Mouse (Mus musculus): ENCODE results near the gene Ranbp3. TPM values are rescaled to one million over a fixed set of nuclear protein-coding genes. Genes with fewer than 3 reads are reported as not detected.

Gene Ranbp3
- total and polyA plus RNA-seq, 3 experiments = 77.9 to 86.0 (median 79.5) TPM

DNA sequence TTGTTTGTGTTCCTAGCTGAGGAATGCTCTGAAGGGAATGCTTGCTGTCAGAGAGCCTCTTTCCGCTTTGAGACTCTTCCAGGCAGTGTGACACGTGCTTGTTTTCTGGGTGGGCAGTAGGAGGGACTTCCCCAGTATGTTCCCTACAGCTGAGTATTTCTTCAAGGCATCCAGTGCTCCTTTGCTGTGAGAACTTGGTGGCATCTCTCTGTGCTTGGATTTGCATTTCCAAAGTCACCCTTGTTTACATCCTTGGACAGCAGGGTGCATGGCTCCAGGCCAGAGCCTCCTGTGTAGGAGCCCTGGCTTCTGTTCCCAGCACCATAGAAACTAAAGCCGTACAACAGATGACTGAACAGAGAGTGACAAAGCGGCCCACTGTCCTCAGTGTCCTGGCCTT, 35.6 kb downstream of the Ranbp3 start:
- Histone ChIP-seq H3K4me2 (ENCODE audit: insufficient read depth, low read depth, poor library complexity, severe bottlenecking) (no peak overlapping the region), H3K79me2 (replicated peaks; ENCODE audit: control insufficient read depth, extremely low read depth, insufficient read depth, poor library complexity, severe bottlenecking) (no peaks in the 10 kb centered on the region), H3K27ac (ENCODE audit: insufficient read depth, low read depth) (peak overlapping the region; percentile 12; the same call in 1 of the 2 replicates), H3K4me1 (ENCODE audit: control insufficient read depth in 1 of 2, insufficient read depth in 2 of 2) (peaks cover 9 to 18% of the 10 kb centered on the region in 2 experiments), H3K9ac (ENCODE audit: insufficient read depth, low read depth) (no peak overlapping the region), H3K4me3 (replicated peaks in 1 of 3; ENCODE audit: low read depth in 2 of 3, low read length in 2 of 3, poor library complexity in 1 of 3) (no peak overlapping the region), H3K36me3 (replicated peaks in 1 of 2; ENCODE audit: control insufficient read depth in 1 of 2, insufficient read depth in 1 of 2, low read length in 1 of 2) (peaks cover 89 to 98% of the 10 kb centered on the region in 2 experiments), H3K27me3 (replicated peaks) (no peaks in the 10 kb centered on the region), H3K9me3 (replicated peaks; ENCODE audit: low read length) (no peaks in the 10 kb centered on the region)
- dilution Hi-C loops (cut with MboI; ENCODE audit: extremely low pct_ligation_motif_present, extremely low pct_unique_long_range_greater_than_20kb, low sequenced_read_pairs) (no loop called here), in situ Hi-C loops (cut with MboI; ENCODE audit: low pct_ligation_motif_present, low pct_unique_long_range_greater_than_20kb, low sequenced_read_pairs) (no loop called here)
- TF ChIP-seq BHLHE40 (IDR thresholded peaks at IDR 0.05; ENCODE audit: low read depth, low read length) (no peak), SIN3A (IDR thresholded peaks at IDR 0.05; ENCODE audit: low read length) (no peak), MAX (IDR thresholded peaks at IDR 0.05; ENCODE audit: low read length) (no peak), HCFC1 (IDR thresholded peaks at IDR 0.05; ENCODE audit: low read depth, low read length) (no peak), GABPA (IDR thresholded peaks at IDR 0.05; ENCODE audit: insufficient replicate concordance, low read depth, low read length) (no peak), TCF12 (IDR thresholded peaks at IDR 0.05; ENCODE audit: low read depth, low read length) (no peak), USF2 (conservative IDR thresholded peaks at IDR 0.05; ENCODE audit: low read depth, low read length) (no peak), MYC (IDR thresholded peaks at IDR 0.05; ENCODE audit: low read depth, low read length) (no peak), PAX5 (IDR thresholded peaks at IDR 0.05; ENCODE audit: low read length) (no peak), KAT2A (IDR thresholded peaks at IDR 0.05; ENCODE audit: insufficient replicate concordance, low read length) (no peak), EP300 (IDR thresholded peaks at IDR 0.05; ENCODE audit: low read length) (no peak), POLR2A (IDR thresholded peaks at IDR 0.05; ENCODE audit: low read depth, low read length) (no peak), JUN (IDR thresholded peaks at IDR 0.05; ENCODE audit: insufficient read depth, low read depth, low read length) (no peak), USF1 (IDR thresholded peaks at IDR 0.05; ENCODE audit: low read depth, low read length) (no peak), MXI1 (IDR thresholded peaks at IDR 0.05; ENCODE audit: low read depth, low read length) (no peak), MAZ (IDR thresholded peaks at IDR 0.05; ENCODE audit: low read depth, low read length) (no peak), UBTF (IDR thresholded peaks at IDR 0.05; ENCODE audit: low read depth, low read length) (no peak)
- no peak for DNase-seq (ENCODE audit: extremely low read depth)

GRCm38 (mm10) chr17:56709708-56710107, 36.6 kb downstream of the Ranbp3 start:
- Histone ChIP-seq H3K4me2 (ENCODE audit: insufficient read depth, low read depth, poor library complexity, severe bottlenecking) (no peak overlapping the region), H3K9ac (ENCODE audit: insufficient read depth, low read depth) (no peak overlapping the region), H3K36me3 (replicated peaks in 1 of 2; ENCODE audit: control insufficient read depth in 1 of 2, insufficient read depth in 1 of 2, low read length in 1 of 2) (peaks cover 80 to 93% of the 10 kb centered on the region in 2 experiments), H3K27me3 (replicated peaks) (no peaks in the 10 kb centered on the region), H3K4me3 (replicated peaks in 1 of 3; ENCODE audit: low read depth in 2 of 3, low read length in 2 of 3, poor library complexity in 1 of 3) (no peak overlapping the region), H3K27ac (ENCODE audit: insufficient read depth, low read depth) (no peak overlapping the region; the same call in 1 of the 2 replicates), H3K9me3 (replicated peaks; ENCODE audit: low read length) (no peaks in the 10 kb centered on the region), H3K79me2 (replicated peaks; ENCODE audit: control insufficient read depth, extremely low read depth, insufficient read depth, poor library complexity, severe bottlenecking) (no peaks in the 10 kb centered on the region), H3K4me1 (ENCODE audit: control insufficient read depth in 1 of 2, insufficient read depth in 2 of 2) (peaks cover 9 to 18% of the 10 kb centered on the region in 2 experiments)
- DNase-seq (ENCODE audit: extremely low read depth) = no peak
- in situ Hi-C loops (cut with MboI; ENCODE audit: low pct_ligation_motif_present, low pct_unique_long_range_greater_than_20kb, low sequenced_read_pairs) (no loop called here), dilution Hi-C loops (cut with MboI; ENCODE audit: extremely low pct_ligation_motif_present, extremely low pct_unique_long_range_greater_than_20kb, low sequenced_read_pairs) (no loop called here)
- 0 out of 2 replicates have a peak, but pooled peaks have one; percentile 35 for TF ChIP-seq MYC (IDR thresholded peaks at IDR 0.05; ENCODE audit: low read depth, low read length)
- TF ChIP-seq CHD1 (IDR thresholded peaks at IDR 0.05; ENCODE audit: low read depth, low read length) = no peak

Measured in CH12.LX (cell line).